Mouse (Mus musculus) liver, embryonic 11.5 days (tissue): ENCODE data around the gene Nek10. TPM values are rescaled to one million over a fixed set of nuclear protein-coding genes. Genes with fewer than 3 reads are reported as not detected.

Experiments used
- ATAC-seq: fragments of 200-750 bp; cut with Nextera tagmentation; replicated peaks from 2 replicates; pipeline ENCODE4 v1.8.0; 2017; ENCODE audit warnings: moderate number of reproducible peaks, mild to moderate bottlenecking, moderate TSS enrichment, moderate library complexity; ENCODE audit not compliant: low FRiP score
- DNase-seq: peaks from one replicate; pipeline ENCODE4 v3.0.0-alpha.2; 2017; ENCODE audit warnings: low spot score
- H3K27ac ChIP-seq: fragments of 300-500 bp; sonication (generic); 2 replicates; pipeline ENCODE4 v1.5.1; 2014; ENCODE audit warnings: mild to moderate bottlenecking, low read depth, low read length, control low read depth
- H3K27me3 ChIP-seq: fragments of 300-500 bp; sonication (generic); replicated peaks from 2 replicates; pipeline ENCODE4 v1.6.1; 2014; ENCODE audit warnings: low read length, mixed read lengths; ENCODE audit not compliant: control insufficient read depth, insufficient read depth
- H3K36me3 ChIP-seq: fragments of 300-500 bp; sonication (generic); 2 replicates; pipeline ENCODE4 v1.6.1; 2014; ENCODE audit warnings: mild to moderate bottlenecking, low read length, moderate library complexity, mixed read lengths; ENCODE audit not compliant: control insufficient read depth, insufficient read depth
- H3K4me1 ChIP-seq: fragments of 300-500 bp; sonication (generic); replicated peaks from 2 replicates; pipeline ENCODE4 v1.6.1; 2014; ENCODE audit warnings: low read length, mixed read lengths; ENCODE audit not compliant: control insufficient read depth, insufficient read depth
- H3K4me2 ChIP-seq: fragments of 300-500 bp; sonication (generic); 2 replicates; pipeline ENCODE4 v1.6.1; 2014; ENCODE audit warnings: mild to moderate bottlenecking, control low read depth, moderate library complexity
- H3K4me3 ChIP-seq: fragments of 300-500 bp; sonication (generic); 2 replicates; pipeline ENCODE4 v1.5.1; 2014; ENCODE audit warnings: low read depth, low read length, control low read depth
- H3K9ac ChIP-seq: fragments of 300-500 bp; sonication (generic); 2 replicates; pipeline ENCODE4 v1.6.1; 2014; ENCODE audit warnings: low read depth, low read length, control low read depth
- H3K9me3 ChIP-seq: fragments of 300-500 bp; sonication (generic); 2 replicates; pipeline ENCODE4 v1.6.1; 2016; ENCODE audit warnings: low read length, inconsistent platforms, mixed read lengths; ENCODE audit not compliant: control insufficient read depth
- WGBS: fragments of 180-500 bp; shearing (Covaris S2); extraction: QIAGEN DNeasy Blood & Tissue Kit; methylation state at CpG from one replicate; pipeline ENCODE4 v1.1.7; 2014; 5-methylcytosine and 5-hydroxymethylcytosine counted together
- polyA plus RNA-seq: library from polyadenylated mRNA; unstranded; fragments of >200 nt; fragmentation: Nextera tagmentation; extraction: Ambion mirVana; gene quantifications from 2 replicates; pipeline ENCODE4 v1.2.1, GENCODE M21; 2014

The Nek10 gene
- polyA plus RNA-seq, 1 experiment from 2014 or later, result not detected

- DNase-seq (no peak), ATAC-seq (no peak)
- no peaks in the 10 kb centered on the region for H3K27me3 ChIP-seq
- 79% methylated on average over 3 of the region's 3 CpGs for WGBS
- no peaks in the 10 kb centered on the region for H3K9me3 ChIP-seq
- H3K27ac ChIP-seq, result no peak overlapping the region
- no peak overlapping the region for H3K9ac ChIP-seq
- H3K4me1 ChIP-seq, result no peaks in the 10 kb centered on the region
- H3K36me3 ChIP-seq, result no peaks in the 10 kb centered on the region
- H3K4me2 ChIP-seq, result no peak overlapping the region
- no peak overlapping the region for H3K4me3 ChIP-seq
Observed at GRCm38 (mm10) chr14:14860331-14860730, 57.1 kb downstream of the Nek10 start.

- ATAC-seq (peak; percentile 56), DNase-seq (peak; percentile 68)
- Histone ChIP-seq H3K4me3 (no peak overlapping the region), H3K9me3 (no peaks in the 10 kb centered on the region), H3K27ac (no peak overlapping the region), H3K4me1 (no peaks in the 10 kb centered on the region), H3K36me3 (no peaks in the 10 kb centered on the region), H3K27me3 (no peaks in the 10 kb centered on the region), H3K4me2 (no peak overlapping the region), H3K9ac (no peak overlapping the region)
- WGBS, result 27% methylated on average over 7 of the region's 7 CpGs
Observed at GRCm38 (mm10) chr14:14863690-14864356, 60.6 kb downstream of the Nek10 start.

DNA sequence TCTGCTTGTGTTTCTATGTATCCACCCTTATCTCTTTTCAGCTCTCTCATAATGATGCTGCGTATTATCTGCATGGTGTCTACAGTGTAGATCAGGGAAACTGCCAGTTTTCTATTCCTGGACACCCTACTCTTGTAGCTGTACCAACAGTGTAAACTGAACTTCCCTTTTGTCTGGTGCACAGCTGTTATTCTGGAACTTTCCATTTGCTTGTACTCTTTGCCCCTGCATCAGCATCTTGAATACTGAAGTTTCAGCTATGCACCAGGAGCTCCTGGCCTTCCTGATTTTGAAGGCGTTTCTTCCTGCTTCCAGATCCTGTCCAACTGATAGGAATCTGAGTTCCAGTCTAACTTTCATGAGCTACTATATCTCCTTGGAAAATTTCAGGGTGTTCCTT is 66.0 kb downstream of the Nek10 start:
- H3K27me3 ChIP-seq, result no peaks in the 10 kb centered on the region
- H3K9me3 ChIP-seq, result no peaks in the 10 kb centered on the region
- H3K4me1 ChIP-seq, result no peaks in the 10 kb centered on the region
- no peak overlapping the region for H3K4me3 ChIP-seq
- ATAC-seq (no peak), DNase-seq (no peak)
- H3K9ac ChIP-seq, result no peak overlapping the region
- 72% methylated on average over 2 of the region's 2 CpGs for WGBS
- no peak overlapping the region for H3K4me2 ChIP-seq
- H3K36me3 ChIP-seq, result no peaks in the 10 kb centered on the region
- H3K27ac ChIP-seq, result no peak overlapping the region

- 85% methylated on average over 2 of the region's 2 CpGs for WGBS
- Histone ChIP-seq H3K9me3 (no peaks in the 10 kb centered on the region), H3K27ac (no peak overlapping the region), H3K4me2 (no peak overlapping the region), H3K4me1 (no peaks in the 10 kb centered on the region), H3K36me3 (no peaks in the 10 kb centered on the region), H3K9ac (no peak overlapping the region), H3K4me3 (no peak overlapping the region), H3K27me3 (no peaks in the 10 kb centered on the region)
- DNase-seq (no peak), ATAC-seq (no peak)
Observed at GRCm38 (mm10) chr14:14870059-14870458, 66.8 kb downstream of the Nek10 start.

DNA sequence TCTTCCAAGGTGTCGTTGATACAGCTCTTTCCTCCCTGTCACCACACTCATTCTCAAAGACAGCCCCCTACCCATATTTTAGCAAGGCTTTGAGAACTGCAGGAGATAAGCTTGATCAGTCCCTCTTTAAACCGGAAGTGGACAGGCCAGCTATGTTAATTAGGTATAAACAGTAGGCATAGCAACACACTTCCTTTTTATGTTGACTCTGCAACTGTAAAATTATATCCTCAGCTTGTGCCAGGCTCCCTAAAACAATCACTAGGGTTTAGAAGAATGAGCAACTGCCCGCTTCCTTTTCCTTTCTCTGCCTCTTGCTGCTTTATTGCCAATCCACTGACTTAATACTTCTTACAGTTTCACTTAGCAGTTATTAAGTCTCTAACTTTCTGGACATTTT is 67.2 kb downstream of the Nek10 start:
- ATAC-seq, result no peak
- DNase-seq, result no peak
- Histone ChIP-seq H3K27me3 (no peaks in the 10 kb centered on the region), H3K4me1 (no peaks in the 10 kb centered on the region), H3K27ac (no peak overlapping the region), H3K4me2 (no peak overlapping the region), H3K4me3 (no peak overlapping the region), H3K36me3 (no peaks in the 10 kb centered on the region), H3K9ac (no peak overlapping the region), H3K9me3 (no peaks in the 10 kb centered on the region)
- WGBS, result 57% methylated on average over 3 of the region's 3 CpGs

GRCm38 (mm10) chr14:14871121-14871520 is 67.9 kb downstream of the Nek10 start:
- no peak for DNase-seq
- Histone ChIP-seq H3K9ac (no peak overlapping the region), H3K36me3 (no peaks in the 10 kb centered on the region), H3K9me3 (no peaks in the 10 kb centered on the region), H3K27ac (no peak overlapping the region), H3K4me1 (no peaks in the 10 kb centered on the region), H3K27me3 (no peaks in the 10 kb centered on the region), H3K4me3 (no peak overlapping the region), H3K4me2 (no peak overlapping the region)
- WGBS, result 81% methylated on average over 1 of the region's 1 CpGs
- ATAC-seq, result no peak

- Histone ChIP-seq H3K36me3 (no peaks in the 10 kb centered on the region), H3K4me2 (no peak overlapping the region), H3K4me3 (no peak overlapping the region), H3K27me3 (no peaks in the 10 kb centered on the region), H3K27ac (no peak overlapping the region), H3K9me3 (no peaks in the 10 kb centered on the region), H3K4me1 (no peaks in the 10 kb centered on the region), H3K9ac (no peak overlapping the region)
- WGBS, result 75% methylated on average over 4 of the region's 4 CpGs
- ATAC-seq, result no peak
- no peak for DNase-seq
Observed at GRCm38 (mm10) chr14:14871700-14872099, 68.5 kb downstream of the Nek10 start.

GRCm38 (mm10) chr14:14893932-14894652 is 90.9 kb downstream of the Nek10 start:
- Histone ChIP-seq H3K9me3 (no peaks in the 10 kb centered on the region), H3K36me3 (no peaks in the 10 kb centered on the region), H3K9ac (no peak overlapping the region), H3K4me1 (no peaks in the 10 kb centered on the region), H3K27ac (no peak overlapping the region), H3K4me3 (no peak overlapping the region), H3K27me3 (no peaks in the 10 kb centered on the region), H3K4me2 (no peak overlapping the region)
- DNase-seq, result no peak
- no peak for ATAC-seq
- WGBS, result 49% methylated on average over 2 of the region's 4 CpGs

GRCm38 (mm10) chr14:14894776-14895175 is 91.6 kb downstream of the Nek10 start:
- Histone ChIP-seq H3K9ac (no peak overlapping the region), H3K4me2 (no peak overlapping the region), H3K27ac (no peak overlapping the region), H3K9me3 (no peaks in the 10 kb centered on the region), H3K36me3 (no peaks in the 10 kb centered on the region), H3K4me1 (no peaks in the 10 kb centered on the region), H3K27me3 (no peaks in the 10 kb centered on the region), H3K4me3 (no peak overlapping the region)
- ATAC-seq (no peak), DNase-seq (no peak)
